Mouse (Mus musculus) gastrocnemius, postnatal 10 days (tissue): ENCODE results near the gene Cpne4. TPM values are rescaled to one million over a fixed set of nuclear protein-coding genes. Genes with fewer than 3 reads are reported as not detected.

Experiments used
- DNase-seq: peaks from one replicate; pipeline ENCODE4 v3.0.0; 2021; ENCODE audit warnings: mixed read lengths
- total RNA-seq, 2 experiments: library from RNA; stranded (reverse); gene quantifications; 2 replicates each; pipeline ENCODE4 v1.2.3; 2021

The Cpne4 gene
- total RNA-seq, 2 experiments from 2014 or later = 0.19 TPM; not detected in 1

GRCm38 (mm10) chr9:104877014-104877413 lies 329.9 kb downstream of the Cpne4 start:
- DNase-seq = no peak

GRCm38 (mm10) chr9:104878558-104878957 lies 331.5 kb downstream of the Cpne4 start:
- DNase-seq = no peak

GRCm38 (mm10) chr9:104890517-104890916 lies 343.4 kb downstream of the Cpne4 start:
- DNase-seq = no peak

GRCm38 (mm10) chr9:104895360-104895759 lies 348.3 kb downstream of the Cpne4 start:
- DNase-seq = no peak

DNA sequence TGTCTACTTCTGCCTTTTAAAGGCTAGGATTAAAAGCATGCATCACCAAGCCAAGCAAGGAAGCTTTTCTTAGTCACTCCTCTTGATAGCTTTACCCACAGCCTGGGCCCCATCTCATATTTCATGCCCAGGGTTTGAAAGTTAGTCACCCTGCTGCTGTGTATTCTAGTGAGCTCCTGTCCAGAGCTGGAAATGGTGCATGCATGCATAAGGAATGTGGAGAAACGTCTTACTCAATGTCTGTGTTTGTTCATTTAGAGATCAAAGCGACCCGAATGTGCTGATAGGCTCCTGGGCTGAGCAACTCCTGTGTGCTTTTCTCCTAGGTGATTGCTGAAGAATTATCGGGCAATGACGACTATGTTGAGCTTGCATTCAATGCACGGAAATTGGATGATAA lies 354.0 kb downstream of the Cpne4 start:
- no peak for DNase-seq

GRCm38 (mm10) chr9:104901827-104902226 lies 354.7 kb downstream of the Cpne4 start:
- DNase-seq = no peak

DNA sequence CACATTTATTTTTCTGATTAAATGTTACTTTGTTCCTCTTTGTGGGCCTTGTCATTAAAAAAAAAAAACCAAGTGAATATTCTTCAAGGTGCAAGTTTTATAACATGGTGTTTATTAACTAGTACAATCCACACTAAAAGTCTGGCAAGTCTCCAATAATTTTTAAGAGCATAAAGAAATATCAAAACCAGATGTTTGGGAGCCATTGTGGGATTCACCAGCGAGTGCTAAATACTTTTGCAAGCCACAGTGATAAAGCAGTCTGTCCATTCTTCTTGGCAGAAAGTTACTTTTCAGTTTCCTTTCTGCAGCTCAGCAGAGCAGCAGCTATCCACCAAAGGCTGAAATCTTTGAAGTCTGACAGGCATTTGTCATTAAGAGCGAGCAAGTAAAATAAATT lies 365.6 kb downstream of the Cpne4 start:
- DNase-seq = no peak

- no peak for DNase-seq
Observed at GRCm38 (mm10) chr9:104913327-104913726, 366.2 kb downstream of the Cpne4 start.

- DNase-seq = no peak
Observed at GRCm38 (mm10) chr9:104921197-104921596, 374.1 kb downstream of the Cpne4 start.

DNA sequence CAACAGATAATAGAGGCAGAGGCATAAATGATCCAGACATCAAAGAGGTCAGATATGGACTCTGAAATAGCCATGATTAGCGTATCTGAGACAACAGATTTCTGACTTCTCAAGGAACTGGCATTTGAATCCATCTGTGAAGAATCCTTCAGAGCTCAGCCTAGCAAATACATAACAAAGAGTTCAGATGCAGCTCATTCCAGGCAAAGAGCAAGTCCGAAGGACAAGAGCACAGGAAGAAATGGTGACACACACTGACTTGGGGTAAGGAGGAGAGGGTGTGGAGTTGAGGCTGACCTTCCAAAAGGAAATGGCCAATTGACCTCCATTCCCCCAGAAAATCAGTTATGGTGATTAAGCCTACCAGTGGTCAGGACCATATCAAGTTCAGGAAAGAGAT lies 375.0 kb downstream of the Cpne4 start:
- no peak for DNase-seq

GRCm38 (mm10) chr9:104928806-104929205 lies 381.7 kb downstream of the Cpne4 start:
- DNase-seq = no peak

DNA sequence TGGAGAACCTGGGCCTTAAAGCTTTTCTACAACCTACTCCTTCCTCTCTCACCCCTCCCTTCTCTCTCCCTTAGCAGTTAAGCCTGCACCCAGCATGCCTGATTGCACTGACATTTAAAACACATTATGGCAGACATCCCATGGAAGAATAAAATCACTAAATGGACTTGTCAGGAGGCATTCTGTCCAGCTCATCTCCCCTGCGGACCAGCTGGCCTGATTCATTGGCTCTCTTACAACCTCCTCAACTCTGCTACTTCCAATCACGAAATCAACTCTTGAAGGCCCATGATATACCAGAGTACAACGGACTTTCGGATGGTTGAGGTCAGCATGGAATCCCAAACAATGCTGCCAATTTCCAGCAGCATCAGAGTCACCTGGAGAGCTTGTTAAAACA lies 393.3 kb downstream of the Cpne4 start:
- no peak for DNase-seq

GRCm38 (mm10) chr9:104950551-104950950 lies 403.5 kb downstream of the Cpne4 start:
- no peak for DNase-seq

GRCm38 (mm10) chr9:104952176-104952575 lies 405.1 kb downstream of the Cpne4 start:
- no peak for DNase-seq

GRCm38 (mm10) chr9:104972828-104973227 lies 425.7 kb downstream of the Cpne4 start:
- no peak for DNase-seq

DNA sequence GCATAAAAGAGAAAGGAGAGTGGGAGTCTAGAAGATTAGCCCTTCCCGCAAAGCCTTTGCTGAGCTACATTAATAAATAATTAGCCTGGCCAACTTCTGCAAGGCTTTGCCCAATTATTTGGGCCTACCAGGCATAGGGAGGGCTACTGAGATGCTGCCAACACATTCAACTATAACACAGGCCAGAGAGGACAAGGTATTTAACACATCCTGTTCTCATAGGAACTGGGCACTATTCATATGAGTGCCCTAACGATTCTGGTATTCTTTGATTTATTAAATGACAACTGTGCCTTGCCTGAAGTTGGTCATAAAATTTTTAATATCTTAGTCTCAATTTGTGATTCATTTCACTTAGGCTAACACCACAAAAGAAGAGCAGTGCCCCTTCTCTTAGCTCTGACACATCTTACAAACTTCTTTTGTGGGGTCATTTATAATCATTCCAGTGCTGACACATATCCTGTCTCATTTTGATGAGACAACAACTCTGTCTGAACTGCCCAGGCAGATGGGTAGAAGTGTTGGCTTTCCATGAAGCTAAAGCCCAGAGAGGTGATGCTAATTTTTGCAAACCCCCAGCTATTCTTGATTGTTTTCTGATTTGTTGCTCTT lies 435.0 kb downstream of the Cpne4 start:
- DNase-seq = no peak

DNA sequence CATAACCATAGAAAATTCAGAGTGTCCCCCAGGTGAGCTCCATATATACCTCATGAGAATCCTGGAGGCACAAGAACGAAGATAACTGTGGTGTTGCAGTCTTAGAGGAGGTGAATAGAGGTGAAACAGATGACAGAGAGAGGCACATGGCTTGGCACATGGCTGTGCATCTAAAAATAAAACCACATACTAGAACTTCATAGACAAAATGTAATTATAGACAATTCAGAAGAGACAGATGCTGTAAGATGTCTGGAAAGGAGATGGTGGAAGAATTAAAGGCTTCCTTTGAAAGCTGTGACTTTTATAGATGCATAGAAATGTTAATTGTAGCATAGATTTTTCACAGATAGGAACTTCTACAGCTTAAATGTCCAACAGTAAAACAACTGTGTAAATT lies 451.1 kb downstream of the Cpne4 start:
- DNase-seq = no peak

GRCm38 (mm10) chr9:105010721-105011120 lies 463.6 kb downstream of the Cpne4 start:
- DNase-seq = no peak

DNA sequence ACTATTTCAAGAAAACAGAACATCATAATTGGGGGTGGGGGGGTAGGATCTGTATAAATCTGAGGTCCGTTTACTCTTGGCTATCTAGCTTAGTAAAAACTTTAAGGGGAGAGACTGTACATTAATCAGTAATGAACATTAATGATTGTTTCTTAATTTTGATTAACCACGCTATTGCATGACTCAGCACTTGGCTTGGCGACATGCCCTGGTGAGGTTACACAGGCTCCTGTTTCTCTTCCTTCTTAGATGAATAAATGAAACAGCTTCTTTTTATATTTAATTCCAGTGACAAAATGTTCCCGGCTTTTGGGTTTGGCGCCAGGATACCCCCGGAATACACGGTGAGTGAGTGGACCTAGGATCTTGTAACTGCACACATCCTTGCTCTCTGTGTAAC lies 471.1 kb downstream of the Cpne4 start:
- DNase-seq = no peak

DNA sequence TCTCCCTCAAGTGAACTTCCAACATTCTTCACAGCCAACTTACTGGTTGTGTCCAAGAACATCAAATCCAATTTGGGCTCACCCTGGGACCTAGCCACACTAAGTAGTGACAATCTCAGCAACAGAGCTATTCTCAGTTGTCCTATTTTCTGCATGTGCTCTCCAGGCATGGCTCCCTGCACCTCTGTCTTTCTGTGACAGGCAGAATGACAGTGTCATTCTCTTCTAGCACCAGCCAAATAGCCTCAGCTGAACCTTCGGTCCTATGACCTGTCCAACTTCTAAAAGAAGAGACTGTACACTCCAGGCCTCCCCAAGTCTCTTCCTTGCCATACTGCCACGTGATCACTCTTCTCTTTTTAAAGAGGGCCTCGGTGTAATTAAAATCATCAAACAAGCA lies 481.2 kb downstream of the Cpne4 start:
- DNase-seq = no peak

- DNase-seq = no peak
Observed at GRCm38 (mm10) chr9:105032572-105032971, 485.5 kb downstream of the Cpne4 start.

GRCm38 (mm10) chr9:105033641-105034040 lies 486.6 kb downstream of the Cpne4 start:
- no peak for DNase-seq

GRCm38 (mm10) chr9:105037847-105038246 lies 490.8 kb downstream of the Cpne4 start:
- DNase-seq = no peak

- no peak for DNase-seq
Observed at GRCm38 (mm10) chr9:105046014-105046413, 498.9 kb downstream of the Cpne4 start.

- DNase-seq = no peak
Observed at GRCm38 (mm10) chr9:105048351-105048750, 501.3 kb downstream of the Cpne4 start.
